Mouse (Mus musculus) stomach, postnatal 0 days (tissue): ENCODE results near the gene 1700017B05Rik.

ENCODE experiments used
- CTCF ChIP-seq: IDR thresholded peaks from 2 replicates; pipeline ENCODE4 v1.5.1; 2016; ENCODE audit warnings: antibody characterized with exemption, low read depth, mild to moderate bottlenecking, moderate library complexity
- EP300 ChIP-seq: optimal IDR thresholded peaks from 2 replicates; pipeline ENCODE3; 2016; ENCODE audit warnings: antibody characterized with exemption

DNA sequence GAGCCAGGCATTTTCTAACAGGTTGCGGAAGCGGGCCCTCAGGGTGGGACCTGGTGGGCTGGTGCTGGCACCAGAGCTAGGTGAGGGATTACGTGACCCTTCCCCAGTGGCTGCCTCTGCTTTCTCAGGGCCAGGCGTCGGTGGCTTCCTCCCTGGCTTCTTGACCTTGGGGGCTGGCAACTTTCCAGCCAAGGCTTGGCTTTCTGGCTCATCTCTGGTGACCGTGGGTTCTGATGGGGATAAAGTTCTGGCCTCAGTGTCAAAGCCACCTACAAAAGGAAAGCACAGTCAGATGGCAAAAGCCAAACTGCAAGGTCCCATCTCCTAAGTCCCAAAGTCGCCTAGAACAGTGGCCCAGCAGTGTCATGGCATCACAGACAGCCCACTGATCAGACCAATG is 8.4 kb downstream of the 1700017B05Rik start:
- TF ChIP-seq CTCF (no peak), EP300 (no peak)
